Mouse (Mus musculus) olfactory bulb, adult 2 months (tissue): ENCODE measurements around the gene Edn3.

Source experiments
- CTCF ChIP-seq: fragments of 200-500 bp; IDR thresholded peaks from 2 replicates; pipeline ENCODE4 v1.5.1; 2012; ENCODE audit warnings: low read depth, mild to moderate bottlenecking, low read length, moderate library complexity; ENCODE audit not compliant: insufficient read depth
- POLR2A ChIP-seq: fragments of 200-500 bp; IDR thresholded peaks from 2 replicates; pipeline ENCODE4 v1.6.1; 2012; ENCODE audit warnings: mild to moderate bottlenecking, low read depth, low read length, moderate library complexity; ENCODE audit not compliant: insufficient read depth

- TF ChIP-seq CTCF (no peak), POLR2A (no peak)
These were observed 52.9 kb downstream of the Edn3 start for GRCm38 (mm10) chr2:174813306-174813705.
